Mouse (Mus musculus): Measurements from ENCODE around the gene Usp49. TPM values are rescaled to one million over a fixed set of nuclear protein-coding genes. Genes with fewer than 3 reads are reported as not detected.

Gene Usp49
- polyA plus RNA-seq, 1 experiment from 2014 or later: 3.3 TPM

DNA sequence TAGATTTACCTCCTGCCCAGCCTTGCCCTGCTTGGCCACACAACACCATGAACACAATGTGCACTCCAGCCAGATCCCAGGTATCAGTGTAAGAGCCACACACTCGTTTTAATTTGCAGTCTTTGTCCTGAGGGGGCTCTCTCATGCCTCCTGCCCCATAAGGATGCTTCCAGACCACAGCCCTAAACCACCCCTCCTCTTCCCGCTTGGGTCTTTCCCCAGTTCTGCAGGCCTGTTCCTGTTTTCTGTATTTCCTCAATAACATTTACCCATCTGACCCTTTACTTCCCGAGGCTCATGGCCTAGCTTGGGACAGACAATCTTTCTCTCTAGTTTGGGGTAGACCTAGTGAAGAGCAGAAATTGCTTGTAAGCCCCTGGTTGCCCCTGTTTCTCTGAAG lies 84.5 kb downstream of the Usp49 start:
- H3K27ac ChIP-seq: no peak overlapping the region
- H3K9ac ChIP-seq: no peak overlapping the region
- H3K4me3 ChIP-seq (replicated peaks): no peak overlapping the region
- DNase-seq (no peak), ATAC-seq (ENCODE audit: low read depth) (no peak)
- no peaks in the 10 kb centered on the region for H3K9me3 ChIP-seq (replicated peaks)
- H3K36me3 ChIP-seq: no peaks in the 10 kb centered on the region
- H3K4me2 ChIP-seq: no peak overlapping the region
- 0 out of 2 replicates have a peak, but pooled peaks cover 5% of the 10 kb centered on the region for H3K27me3 ChIP-seq
- peaks cover 5% of the 10 kb centered on the region for H3K4me1 ChIP-seq (replicated peaks)
- WGBS (ENCODE audit: insufficient replicate concordance): 24% methylated on average over 3 of the region's 3 CpGs

DNA sequence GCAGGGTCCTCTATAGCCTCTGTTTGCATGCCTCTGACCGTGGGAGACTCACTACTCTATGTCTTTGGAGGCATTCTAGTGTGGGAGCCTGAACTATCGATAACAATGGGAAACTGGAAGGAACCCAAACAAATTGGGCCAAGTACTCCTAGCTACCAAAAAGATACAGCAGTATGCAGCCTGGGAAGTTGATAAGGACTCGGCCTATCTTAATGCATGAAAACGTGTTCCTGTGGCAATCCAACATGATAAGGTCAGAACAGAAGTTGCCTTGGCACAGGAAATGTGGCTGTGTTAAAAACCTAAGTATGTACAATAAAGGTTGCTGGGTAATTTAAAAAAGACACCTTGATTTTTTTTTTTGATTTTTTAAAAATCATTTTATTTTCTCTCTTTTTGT lies 90.7 kb downstream of the Usp49 start:
- no peak overlapping the region for H3K4me2 ChIP-seq
- DNase-seq (no peak), ATAC-seq (ENCODE audit: low read depth) (no peak)
- H3K4me3 ChIP-seq (replicated peaks): no peak overlapping the region
- H3K4me1 ChIP-seq (replicated peaks): no peaks in the 10 kb centered on the region
- H3K9ac ChIP-seq: no peak overlapping the region
- H3K9me3 ChIP-seq (replicated peaks): no peaks in the 10 kb centered on the region
- peaks cover 8% of the 10 kb centered on the region; the same call in 1 of the 2 replicates for H3K27me3 ChIP-seq
- H3K27ac ChIP-seq: no peak overlapping the region
- no peaks in the 10 kb centered on the region for H3K36me3 ChIP-seq
- 32% methylated on average over 4 of the region's 4 CpGs for WGBS (ENCODE audit: insufficient replicate concordance)

DNA sequence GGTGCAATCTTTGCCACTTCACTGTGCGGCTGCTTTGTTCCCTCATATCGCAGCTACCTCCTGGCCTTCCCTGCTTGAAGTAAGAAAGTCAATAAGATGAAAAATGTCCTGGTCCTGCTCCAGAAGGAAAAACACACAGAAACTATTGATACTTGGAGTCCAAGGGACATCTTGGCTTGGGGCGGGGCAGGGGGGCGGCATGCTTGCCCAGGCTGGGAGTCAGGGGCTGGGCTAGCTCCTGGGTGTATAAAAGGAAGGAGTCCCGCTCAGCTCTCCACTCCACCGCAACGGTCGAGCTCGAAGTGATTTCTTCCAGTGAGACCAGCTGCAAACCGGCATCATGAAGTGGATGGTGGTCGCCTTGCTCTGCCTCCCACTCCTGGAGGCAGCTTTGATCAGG lies 96.1 kb downstream of the Usp49 start, which contains the start of gene Pgc:
TSS of gene Pgc (plus strand) at position 277 of the 400 bp plus-strand sequence.
- Histone ChIP-seq H3K4me3 (replicated peaks) (no peak within 1 kb of the TSS), H3K9me3 (replicated peaks) (no peaks in the 10 kb centered on the region), H3K27ac (no peak within 1 kb of the TSS), H3K27me3 (peaks cover 6% of the 10 kb centered on the region; the same call in 1 of the 2 replicates), H3K36me3 (no peaks in the 10 kb centered on the region), H3K4me2 (no peak within 1 kb of the TSS), H3K9ac (no peak within 1 kb of the TSS), H3K4me1 (replicated peaks) (no peaks in the 10 kb centered on the region)
- ATAC-seq (ENCODE audit: low read depth) (no peak), DNase-seq (no peak)
- 64% methylated on average over 11 of the region's 11 CpGs for WGBS (ENCODE audit: insufficient replicate concordance)

DNA sequence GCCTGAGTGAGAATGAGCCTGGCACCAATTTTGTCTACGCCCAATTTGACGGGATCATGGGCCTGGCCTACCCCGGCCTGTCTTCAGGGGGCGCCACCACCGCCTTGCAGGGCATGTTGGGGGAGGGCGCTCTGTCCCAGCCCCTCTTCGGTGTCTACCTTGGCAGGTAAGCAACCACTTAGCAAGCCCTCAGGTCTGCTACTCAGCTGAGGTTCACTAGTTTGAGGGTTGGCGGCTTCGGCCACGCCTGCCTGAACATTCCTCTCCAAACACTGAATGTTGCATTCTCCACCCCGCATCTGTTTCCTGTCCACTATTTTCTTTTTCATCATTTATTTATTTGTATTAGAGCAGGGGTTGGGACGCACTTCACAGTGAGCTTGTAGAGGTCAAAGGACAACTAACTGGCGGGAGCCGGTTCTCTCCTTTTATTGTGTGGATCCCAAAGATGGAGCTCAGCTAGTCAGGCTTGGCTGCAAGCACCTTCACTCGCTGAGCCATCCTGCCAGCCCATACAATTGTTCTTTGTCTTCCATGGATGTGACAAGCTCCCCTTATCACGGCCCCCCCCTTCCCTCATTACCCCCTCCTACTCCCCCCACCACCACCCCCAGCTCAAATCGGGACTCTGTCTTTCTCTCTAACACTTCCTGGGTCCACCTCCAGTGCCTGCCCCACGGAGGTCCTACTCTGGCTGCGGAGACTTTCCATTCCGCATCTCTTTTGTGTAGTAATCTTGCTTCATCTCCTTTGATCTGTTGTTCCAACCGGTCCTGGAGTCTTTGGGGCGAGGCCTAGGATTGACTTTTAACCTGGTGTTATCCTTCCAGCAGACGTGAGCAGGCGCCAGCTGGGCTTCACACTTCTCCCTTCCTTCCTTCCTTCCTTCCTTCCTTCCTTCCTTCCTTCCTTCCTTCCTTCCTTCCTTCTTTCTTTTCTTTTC lies 100.4 kb downstream of the Usp49 start:
- Histone ChIP-seq H3K4me2 (no peak overlapping the region), H3K27ac (no peak overlapping the region)

DNA sequence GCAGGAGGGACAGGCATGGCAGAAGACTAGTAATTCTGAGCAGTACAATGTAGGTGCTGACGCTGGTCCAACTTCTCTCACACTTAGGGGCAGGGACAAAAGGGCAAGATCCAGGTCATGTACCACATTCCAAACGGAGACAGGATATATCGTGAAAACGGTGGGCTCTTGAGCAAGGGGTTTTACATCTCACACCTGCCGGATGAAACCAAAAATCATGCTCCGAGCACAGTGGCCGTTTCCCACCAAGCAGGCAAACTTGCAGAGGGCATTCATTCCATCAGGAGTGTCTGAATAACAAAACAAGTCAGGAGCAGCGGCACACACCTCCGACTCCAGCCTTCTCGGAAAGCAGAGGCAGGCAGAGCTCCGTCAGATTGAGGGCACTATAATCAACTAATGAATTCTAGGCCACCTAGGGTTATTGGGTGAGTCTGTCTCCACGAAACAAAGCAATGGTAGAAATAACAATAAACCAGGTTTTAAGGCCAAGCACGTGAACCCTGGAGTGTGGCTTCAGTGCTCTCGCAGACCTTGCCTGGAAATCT lies 105.1 kb downstream of the Usp49 start:
- no peaks in the 10 kb centered on the region for H3K36me3 ChIP-seq
- no peak overlapping the region for H3K4me2 ChIP-seq
- no peak overlapping the region for H3K4me3 ChIP-seq (replicated peaks)
- DNase-seq: no peak
- no peak overlapping the region for H3K9ac ChIP-seq
- H3K27me3 ChIP-seq: peaks cover 36% of the 10 kb centered on the region
- peaks cover 29% of the 10 kb centered on the region for H3K4me1 ChIP-seq (replicated peaks)
- no peak for ATAC-seq (ENCODE audit: low read depth)
- no peaks in the 10 kb centered on the region for H3K9me3 ChIP-seq (replicated peaks)
- no peak overlapping the region for H3K27ac ChIP-seq
- 68% methylated on average over 14 of the region's 14 CpGs for WGBS (ENCODE audit: insufficient replicate concordance)

More for the DNA sequence above, 100.4 kb downstream of the Usp49 start:
- ATAC-seq (ENCODE audit: low read depth): no peak
- H3K4me3 ChIP-seq (replicated peaks): no peak overlapping the region
- H3K36me3 ChIP-seq: no peaks in the 10 kb centered on the region
- no peaks in the 10 kb centered on the region for H3K4me1 ChIP-seq (replicated peaks)
- H3K9ac ChIP-seq: no peak overlapping the region
- DNase-seq: no peak
- H3K27me3 ChIP-seq: peaks cover 14% of the 10 kb centered on the region
- H3K9me3 ChIP-seq (replicated peaks): no peaks in the 10 kb centered on the region
- WGBS (ENCODE audit: insufficient replicate concordance): 54% methylated on average over 24 of the region's 24 CpGs

Other genes starting within 250 kb of the Usp49 start
- gene Guca1b, start 245.3 kb upstream of the Usp49 start, polyA plus RNA-seq (2015; fragmentation: Nextera tagmentation; extraction: Ambion mirVana): 0.43 and 0.58 TPM in 2 replicates
- 0.81 and 0.95 TPM in 2 replicates for gene Guca1a, start 230.1 kb upstream of the Usp49 start, polyA plus RNA-seq (2015; fragmentation: Nextera tagmentation; extraction: Ambion mirVana)
- gene AI661453, start 194.1 kb upstream of the Usp49 start, polyA plus RNA-seq (2015; fragmentation: Nextera tagmentation; extraction: Ambion mirVana): 0.16 and 0.24 TPM in 2 replicates
- 0.78 and 0.88 TPM in 2 replicates for gene 1700001C19Rik, start 193.3 kb upstream of the Usp49 start, polyA plus RNA-seq (2015; fragmentation: Nextera tagmentation; extraction: Ambion mirVana)
- gene Taf8, start 128.4 kb upstream of the Usp49 start, polyA plus RNA-seq (2015; fragmentation: Nextera tagmentation; extraction: Ambion mirVana): 14.4 and 14.5 TPM in 2 replicates
- gene Ccnd3, start 125.6 kb upstream of the Usp49 start, polyA plus RNA-seq (2015; fragmentation: Nextera tagmentation; extraction: Ambion mirVana): 387 and 400 TPM in 2 replicates
- gene Bysl, start 19.2 kb upstream of the Usp49 start, polyA plus RNA-seq (2015; fragmentation: Nextera tagmentation; extraction: Ambion mirVana): 28.0 and 28.4 TPM in 2 replicates
- 26.0 and 26.1 TPM in 2 replicates for gene Med20, start 19.1 kb upstream of the Usp49 start, polyA plus RNA-seq (2015; fragmentation: Nextera tagmentation; extraction: Ambion mirVana)
- 1.8 TPM in 2 replicates for gene Gm20517, start 19.1 kb upstream of the Usp49 start, polyA plus RNA-seq (2015; fragmentation: Nextera tagmentation; extraction: Ambion mirVana)
- 288 and 289 TPM in 2 replicates for gene Tomm6, start 57.7 kb downstream of the Usp49 start, polyA plus RNA-seq (2015; fragmentation: Nextera tagmentation; extraction: Ambion mirVana)
- gene Frs3, start 58.3 kb downstream of the Usp49 start, polyA plus RNA-seq (2015; fragmentation: Nextera tagmentation; extraction: Ambion mirVana): 0.96 and 1.4 TPM in 2 replicates
- 0.06 and 0.07 TPM in 2 replicates for gene Gm21981, start 63.8 kb downstream of the Usp49 start, polyA plus RNA-seq (2015; fragmentation: Nextera tagmentation; extraction: Ambion mirVana)
- not detected in 2 replicates for gene Prickle4, start 64.0 kb downstream of the Usp49 start, polyA plus RNA-seq (2015; fragmentation: Nextera tagmentation; extraction: Ambion mirVana)
- gene Pgc, start 96.2 kb downstream of the Usp49 start, polyA plus RNA-seq (2015; fragmentation: Nextera tagmentation; extraction: Ambion mirVana): 0.08 TPM in 1 of 2 replicates, not detected in the other
- 4.4 and 4.6 TPM in 2 replicates for gene Tfeb, start 106.3 kb downstream of the Usp49 start, polyA plus RNA-seq (2015; fragmentation: Nextera tagmentation; extraction: Ambion mirVana)
- 0.93 and 1.1 TPM in 2 replicates for gene Mdfi, start 204.0 kb downstream of the Usp49 start, polyA plus RNA-seq (2015; fragmentation: Nextera tagmentation; extraction: Ambion mirVana)